Comparison of ENCODE assay signal across 10 mouse cellular contexts in the genomic region with DNA sequence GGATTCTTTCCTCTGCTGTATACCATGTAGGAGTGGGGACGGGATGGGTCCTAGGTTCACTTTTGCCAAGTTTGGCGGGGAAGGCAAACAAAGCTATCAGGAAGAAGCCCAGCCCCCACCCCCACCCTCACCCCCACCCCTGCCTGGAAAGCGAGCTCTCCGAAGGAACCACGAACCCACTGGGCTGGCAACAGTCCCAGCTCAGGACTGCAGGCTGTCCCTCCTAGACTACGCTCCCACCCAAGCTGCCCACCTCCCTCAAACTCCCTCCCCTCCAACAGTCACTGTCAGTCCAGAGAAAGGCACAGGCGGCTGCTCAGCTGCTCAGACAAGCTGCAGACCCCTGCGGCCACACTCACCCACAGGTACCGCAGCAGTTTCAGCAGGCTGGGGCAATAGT. TPM values are rescaled to one million over a fixed set of nuclear protein-coding genes. Genes with fewer than 3 reads are reported as not detected.
DNase-seq lines count a peak whose midpoint lies in the region; ATAC-seq and TF ChIP-seq lines count a peak whose summit lies in the region.
"Had no signal": no experiment of that assay in that cellular context is flagged by ENCODE, and none has a peak within 500 bp of the region (broad histone marks: within the 10 kb centered on the region; RNA-seq: fewer than 3 reads in every experiment).

No protein-coding gene starts in this region.

- no peak for TF ChIP-seq POLR2A in CH12.LX (IDR thresholded peaks at IDR 0.05; ENCODE audit: low read depth, low read length)

- H3K4me3 ChIP-seq in heart, embryonic 11.5 days (ENCODE audit: low read depth, low read length), result peak overlapping the region; percentile 42
- H3K4me3 ChIP-seq in CH12.LX (replicated peaks in 1 of 3; ENCODE audit: low read depth in 2 of 3, low read length in 2 of 3, poor library complexity in 1 of 3), result peak overlapping the region; percentile 41 to 59 (median 59)
- H3K4me3 ChIP-seq in forebrain, postnatal 0 days (ENCODE audit: low read depth, low read length), result peak overlapping the region; percentile 3; the same call in 1 of the 2 replicates
- H3K4me3 ChIP-seq in liver, embryonic 16.5 days (ENCODE audit: low read depth, low read length), result peak overlapping the region; percentile 39

- TF ChIP-seq EP300 in CH12.LX (IDR thresholded peaks at IDR 0.05; ENCODE audit: low read length), result no peak

- WGBS in heart, embryonic 11.5 days (ENCODE audit: insufficient replicate concordance), result 4% methylated on average over 9 of the region's 9 CpGs
- WGBS in forebrain, postnatal 0 days, result 7% methylated on average over 9 of the region's 9 CpGs
- WGBS in liver, embryonic 16.5 days (ENCODE audit: insufficient replicate concordance), result 11% methylated on average over 9 of the region's 9 CpGs

- H3K27me3 ChIP-seq in heart, embryonic 11.5 days (ENCODE audit: control insufficient read depth, insufficient read depth, low read length), result no peaks in the 10 kb centered on the region
- no peaks in the 10 kb centered on the region for H3K27me3 ChIP-seq in CH12.LX (replicated peaks)
- no peaks in the 10 kb centered on the region for H3K27me3 ChIP-seq in forebrain, postnatal 0 days (ENCODE audit: insufficient read depth, low read length)
- no peaks in the 10 kb centered on the region for H3K27me3 ChIP-seq in liver, embryonic 16.5 days (ENCODE audit: control insufficient read depth, insufficient read depth, low read depth, low read length)

- peak overlapping the region; percentile 84 for H3K4me2 ChIP-seq in heart, embryonic 11.5 days
- no peak overlapping the region for H3K4me2 ChIP-seq in CH12.LX (ENCODE audit: insufficient read depth, low read depth, poor library complexity, severe bottlenecking)
- H3K4me2 ChIP-seq in forebrain, postnatal 0 days (ENCODE audit: low read depth), result peak overlapping the region; percentile 40
- peak overlapping the region; percentile 56 for H3K4me2 ChIP-seq in liver, embryonic 16.5 days (ENCODE audit: low read depth, low read length)

- H3K9ac ChIP-seq in heart, embryonic 11.5 days (ENCODE audit: low read depth, low read length), result peak overlapping the region; percentile 64
- no peak overlapping the region for H3K9ac ChIP-seq in CH12.LX (ENCODE audit: insufficient read depth, low read depth)
- H3K9ac ChIP-seq in forebrain, postnatal 0 days, result no peak overlapping the region
- no peak overlapping the region for H3K9ac ChIP-seq in liver, embryonic 16.5 days (ENCODE audit: low read depth, low read length)

- H3K9me3 ChIP-seq in heart, embryonic 11.5 days (replicated peaks; ENCODE audit: control insufficient read depth, low read length), result no peaks in the 10 kb centered on the region
- H3K9me3 ChIP-seq in CH12.LX (replicated peaks; ENCODE audit: low read length), result no peaks in the 10 kb centered on the region
- H3K9me3 ChIP-seq in forebrain, postnatal 0 days (ENCODE audit: low read length), result no peaks in the 10 kb centered on the region
- no peaks in the 10 kb centered on the region for H3K9me3 ChIP-seq in liver, embryonic 16.5 days (replicated peaks; ENCODE audit: control insufficient read depth, low read length)

- no peaks in the 10 kb centered on the region for H3K79me2 ChIP-seq in CH12.LX (replicated peaks; ENCODE audit: control insufficient read depth, extremely low read depth, insufficient read depth, poor library complexity, severe bottlenecking)

- no peak for TF ChIP-seq RAD21 in CH12.LX (IDR thresholded peaks at IDR 0.05; ENCODE audit: low read depth, low read length)

- intact Hi-C loops in heart, postnatal 25 days (cut with DNase I), result no loop called here

- no peak for TF ChIP-seq CTCF in CH12.LX (conservative IDR thresholded peaks at IDR 0.05 in 1 of 2, IDR thresholded peaks at IDR 0.05 in 1 of 2; ENCODE audit: low read depth in 2 of 2, low read length in 2 of 2)
- TF ChIP-seq CTCF in forebrain, postnatal 0 days (IDR thresholded peaks at IDR 0.05; ENCODE audit: low read depth), result no peak

- H3K36me3 ChIP-seq in heart, embryonic 11.5 days (ENCODE audit: control insufficient read depth, insufficient read depth, low read length), result no peaks in the 10 kb centered on the region
- H3K36me3 ChIP-seq in CH12.LX (replicated peaks in 1 of 2; ENCODE audit: control insufficient read depth in 1 of 2, insufficient read depth in 1 of 2, low read length in 1 of 2), result peaks cover 0 to 5% of the 10 kb centered on the region in 2 experiments
- no peaks in the 10 kb centered on the region for H3K36me3 ChIP-seq in forebrain, postnatal 0 days (ENCODE audit: insufficient read depth)
- H3K36me3 ChIP-seq in liver, embryonic 16.5 days (ENCODE audit: control insufficient read depth, insufficient read depth), result no peaks in the 10 kb centered on the region

- no peak for ATAC-seq in heart, embryonic 11.5 days (replicated peaks; ENCODE audit: insufficient number of reproducible peaks, low FRiP score, low TSS enrichment)
- no peak for ATAC-seq in forebrain, postnatal 0 days
- ATAC-seq in liver, embryonic 16.5 days (ENCODE audit: low read depth), result no peak
- no peak for ATAC-seq in inflammation-experienced regulatory T-cells, adult 6 months

- dilution Hi-C loops in CH12.LX (cut with MboI; ENCODE audit: extremely low pct_ligation_motif_present, extremely low pct_unique_long_range_greater_than_20kb, low sequenced_read_pairs), result no loop called here

- H3K27ac ChIP-seq in heart, embryonic 11.5 days (ENCODE audit: low read depth, low read length), result peak overlapping the region; percentile 35; the same call in 1 of the 2 replicates
- H3K27ac ChIP-seq in CH12.LX (ENCODE audit: insufficient read depth, low read depth), result no peak overlapping the region
- H3K27ac ChIP-seq in forebrain, postnatal 0 days (ENCODE audit: low read depth, low read length), result no peak overlapping the region
- no peak overlapping the region for H3K27ac ChIP-seq in liver, embryonic 16.5 days (ENCODE audit: low read length)

- peaks cover 71% of the 10 kb centered on the region for H3K4me1 ChIP-seq in heart, embryonic 11.5 days (ENCODE audit: control insufficient read depth, insufficient read depth, low read length)
- H3K4me1 ChIP-seq in CH12.LX (ENCODE audit: control insufficient read depth in 1 of 2, insufficient read depth in 2 of 2), result peaks cover 8 to 82% of the 10 kb centered on the region in 2 experiments; a peak in 2 of 4 replicates
- no peaks in the 10 kb centered on the region for H3K4me1 ChIP-seq in forebrain, postnatal 0 days (ENCODE audit: insufficient read depth)
- peaks cover 31% of the 10 kb centered on the region for H3K4me1 ChIP-seq in liver, embryonic 16.5 days (ENCODE audit: control insufficient read depth, low read depth, low read length)

- DNase-seq in heart, postnatal 25 days (ENCODE audit: low spot score), result no peak
- no peak for DNase-seq in CH12.LX (ENCODE audit: extremely low read depth)
- DNase-seq in forebrain, postnatal 0 days, result no peak
- DNase-seq in cerebellum, postnatal 14 days, result no peak
- no peak for DNase-seq in right cerebral cortex, postnatal 14 days
- DNase-seq: gastrocnemius, postnatal 25 days; thymus, postnatal 25 days had no signal

- in situ Hi-C loops in CH12.LX (cut with MboI; ENCODE audit: low pct_ligation_motif_present, low pct_unique_long_range_greater_than_20kb, low sequenced_read_pairs), result no loop called here

TF ChIP-seq in CH12.LX, 34 proteins besides CTCF, POLR2A, EP300 and RAD21:
- TF ChIP-seq USF2 (conservative IDR thresholded peaks at IDR 0.05; ENCODE audit: low read depth, low read length) (no peak), SIN3A (IDR thresholded peaks at IDR 0.05; ENCODE audit: low read length) (no peak), MAX (IDR thresholded peaks at IDR 0.05; ENCODE audit: low read length) (no peak), CHD2 (IDR thresholded peaks at IDR 0.05; ENCODE audit: low read length) (no peak), UBTF (IDR thresholded peaks at IDR 0.05; ENCODE audit: low read depth, low read length) (no peak), PAX5 (IDR thresholded peaks at IDR 0.05; ENCODE audit: low read length) (no peak), JUN (IDR thresholded peaks at IDR 0.05; ENCODE audit: insufficient read depth, low read depth, low read length) (no peak), ELF1 (IDR thresholded peaks at IDR 0.05; ENCODE audit: low read depth, low read length) (no peak), TCF12 (IDR thresholded peaks at IDR 0.05; ENCODE audit: low read depth, low read length) (no peak), TBP (conservative IDR thresholded peaks at IDR 0.05; ENCODE audit: low read depth, low read length) (no peak), GABPA (IDR thresholded peaks at IDR 0.05; ENCODE audit: insufficient replicate concordance, low read depth, low read length) (no peak), MXI1 (IDR thresholded peaks at IDR 0.05; ENCODE audit: low read depth, low read length) (no peak), E2F4 (IDR thresholded peaks at IDR 0.05; ENCODE audit: insufficient replicate concordance, low read depth, low read length) (no peak), RCOR1 (conservative IDR thresholded peaks at IDR 0.05; ENCODE audit: low read depth, low read length) (no peak), BHLHE40 (IDR thresholded peaks at IDR 0.05; ENCODE audit: low read depth, low read length) (no peak)
TF ChIP-seq in CH12.LX: peak in this region for 0.

RNA-seq across cellular contexts. Expression of gene 2900026A02Rik, which starts 58.3 kb away (rescaled TPM):
- 7.0 and 9.7 TPM in 2 replicates for polyA plus RNA-seq in heart, embryonic 11.5 days (2014; fragmentation: Nextera tagmentation; extraction: Ambion mirVana)
- 10 to 100 TPM; 21.3 to 26.1 TPM for total RNA-seq in heart, postnatal 25 days (2021)
- total RNA-seq in CH12.LX (2012; rRNA removed) (0.67 and 0.93 TPM in 2 replicates), CH12.LX (2014; rRNA removed) (0.76 and 0.85 TPM in 2 replicates)
- polyA plus RNA-seq in CH12.LX (2012; ENCODE audit: insufficient read length, low read depth), result 3.6 and 4.6 TPM in 2 replicates
- total RNA-seq in forebrain, postnatal 0 days (2014; rRNA removed), result 9.2 and 10.9 TPM in 2 replicates
- 2.7 and 3.3 TPM in 2 replicates for polyA plus RNA-seq in forebrain, postnatal 0 days (2015; fragmentation: Nextera tagmentation; extraction: Ambion mirVana)
- polyA plus RNA-seq in liver, embryonic 16.5 days (2015; fragmentation: Nextera tagmentation; extraction: Ambion mirVana), result 2.6 and 3.4 TPM in 2 replicates
- 1 to 10 TPM; 1.4 to 3.2 (median 1.4) TPM for polyA plus RNA-seq in inflammation-experienced regulatory T-cells, adult 6 months (2017; shearing (Covaris generic))

Comparison
In these comparisons a context has a peak if more than half of its experiments do, and no peak if none do; other contexts are left out.
1. H3K4me3 ChIP-seq: peak in every context shown above with its lines; median percentile 59 in CH12.LX; 42 in heart, embryonic 11.5 days; 39 in liver, embryonic 16.5 days; 3 in forebrain, postnatal 0 days.